Mouse (Mus musculus): ENCODE measurements around the gene Nprl2.
A peak's percentile ranks its signal among the peaks of the same experiment; 100 is the strongest.

- no peak for TF ChIP-seq CTCF (IDR thresholded peaks at IDR 0.05; ENCODE audit: extremely low read depth, insufficient read depth, low read length)
- TF ChIP-seq POLR2A (IDR thresholded peaks at IDR 0.05; ENCODE audit: extremely low read depth, insufficient read depth, low read length) = peak; percentile 70; the same call in 1 of the 2 replicates
Observed at GRCm38 (mm10) chr9:107541474-107542351, at the start of gene Nprl2, which contains the start of gene Cyb561d2.
